Mouse (Mus musculus) CH12.LX (cell line): ENCODE results near the gene 1700001C02Rik. TPM values are rescaled to one million over a fixed set of nuclear protein-coding genes. Genes with fewer than 3 reads are reported as not detected.

Experiments used
- DNase-seq: peaks from one replicate; pipeline ENCODE4 v3.0.0-alpha.2; 2013; ENCODE audit errors: extremely low read depth
- H3K27ac ChIP-seq: 2 replicates; pipeline ENCODE4 v1.5.1; 2012; ENCODE audit warnings: low read depth, mild to moderate bottlenecking, control low read depth, moderate library complexity; ENCODE audit not compliant: insufficient read depth
- H3K27me3 ChIP-seq: replicated peaks from 2 replicates; pipeline ENCODE3; 2012; ENCODE audit warnings: inconsistent platforms
- H3K36me3 ChIP-seq, 2 experiments: replicated peaks in 1 of 2; 2 replicates each; pipeline versions ENCODE3 to v1.6.1; 2012; ENCODE audit warnings: inconsistent platforms in 1 of 2, low read length in 1 of 2, mild to moderate bottlenecking in 1 of 2, mixed read lengths in 1 of 2, moderate library complexity in 1 of 2; ENCODE audit not compliant: control insufficient read depth in 1 of 2, insufficient read depth in 1 of 2
- H3K4me1 ChIP-seq, 2 experiments: 2 replicates each; pipeline ENCODE4 v1.6.1; 2012; ENCODE audit warnings: inconsistent platforms in 1 of 2, moderate library complexity in 1 of 2; ENCODE audit not compliant: insufficient read depth in 2 of 2, control insufficient read depth in 1 of 2
- H3K4me2 ChIP-seq: 2 replicates; pipeline ENCODE4 v1.6.1; 2012; ENCODE audit warnings: low read depth, mild to moderate bottlenecking, control low read depth; ENCODE audit not compliant: poor library complexity, insufficient read depth, severe bottlenecking
- H3K4me3 ChIP-seq, 3 experiments: fragments of 150-350 bp in 1 of 3; sonication (generic) in 1 of 3; replicated peaks in 1 of 3; 2 replicates each; pipeline versions ENCODE3 to v1.5.1; 2011 to 2012; ENCODE audit warnings: low read depth in 2 of 3, low read length in 2 of 3, mild to moderate bottlenecking in 2 of 3, moderate library complexity in 2 of 3, control low read depth in 1 of 3, improper control_type of control experiment in 1 of 3, inconsistent platforms in 1 of 3, mixed read lengths in 1 of 3; ENCODE audit not compliant: poor library complexity in 1 of 3
- H3K79me2 ChIP-seq: replicated peaks from 2 replicates; pipeline ENCODE4 v1.6.1; 2012; ENCODE audit warnings: mild to moderate bottlenecking, moderate library complexity; ENCODE audit not compliant: control insufficient read depth, poor library complexity, insufficient read depth, severe bottlenecking; ENCODE audit errors: extremely low read depth
- H3K9ac ChIP-seq: 2 replicates; pipeline ENCODE4 v1.6.1; 2012; ENCODE audit warnings: low read depth, mild to moderate bottlenecking, control low read depth, moderate library complexity; ENCODE audit not compliant: insufficient read depth
- H3K9me3 ChIP-seq: replicated peaks from 2 replicates; pipeline ENCODE3; 2012; ENCODE audit warnings: low read length, inconsistent platforms, mixed read lengths
- CHD1 ChIP-seq: IDR thresholded peaks from 2 replicates; pipeline ENCODE4 v1.6.1; 2012; ENCODE audit warnings: low read depth, low read length, improper control_type of control experiment, inconsistent platforms
- CHD2 ChIP-seq: IDR thresholded peaks from 2 replicates; pipeline ENCODE4 v1.6.1; 2011; ENCODE audit warnings: low read length, improper control_type of control experiment
- CTCF ChIP-seq, 2 experiments: IDR thresholded peaks in 1 of 2; conservative IDR thresholded peaks in 1 of 2; 2 replicates each; pipeline ENCODE4 v1.5.1; 2011 to 2012; ENCODE audit warnings: low read depth in 2 of 2, low read length in 2 of 2, improper control_type of control experiment in 1 of 2, inconsistent platforms in 1 of 2, mild to moderate bottlenecking in 1 of 2, moderate library complexity in 1 of 2
- ELF1 ChIP-seq: IDR thresholded peaks from 2 replicates; pipeline ENCODE4 v1.6.1; 2014; ENCODE audit warnings: low read depth, mild to moderate bottlenecking, inconsistent platforms, low read length, improper control_type of control experiment
- EP300 ChIP-seq: IDR thresholded peaks from 2 replicates; pipeline ENCODE4 v1.6.1; 2011; ENCODE audit warnings: low read length, improper control_type of control experiment
- GABPA ChIP-seq: IDR thresholded peaks from 2 replicates; pipeline ENCODE4 v1.6.1; 2012; ENCODE audit warnings: low read depth, low read length, improper control_type of control experiment, inconsistent platforms; ENCODE audit not compliant: insufficient replicate concordance
- JUN ChIP-seq: IDR thresholded peaks from 2 replicates; pipeline ENCODE4 v1.6.1; 2011; ENCODE audit warnings: low read depth, mild to moderate bottlenecking, low read length, improper control_type of control experiment, moderate library complexity; ENCODE audit not compliant: insufficient read depth
- KAT2A ChIP-seq: IDR thresholded peaks from 2 replicates; pipeline ENCODE4 v1.6.1; 2012; ENCODE audit warnings: low read length, improper control_type of control experiment, inconsistent platforms; ENCODE audit not compliant: insufficient replicate concordance
- MAFK ChIP-seq: IDR thresholded peaks from 2 replicates; pipeline ENCODE4 v1.6.1; 2011; ENCODE audit warnings: low read length, improper control_type of control experiment; ENCODE audit not compliant: insufficient replicate concordance
- MAZ ChIP-seq: IDR thresholded peaks from 2 replicates; pipeline ENCODE4 v1.6.1; 2012; ENCODE audit warnings: low read depth, mild to moderate bottlenecking, inconsistent platforms, low read length, improper control_type of control experiment, moderate library complexity
- MEF2A ChIP-seq: IDR thresholded peaks from 2 replicates; pipeline ENCODE4 v1.6.1; 2014; ENCODE audit warnings: low read depth, mild to moderate bottlenecking, inconsistent platforms, low read length, improper control_type of control experiment, borderline replicate concordance
- MYC ChIP-seq: IDR thresholded peaks from 2 replicates; pipeline ENCODE4 v1.6.1; 2011; ENCODE audit warnings: low read depth, mild to moderate bottlenecking, improper control_type of control experiment, low read length
- NELFE ChIP-seq: IDR thresholded peaks from 2 replicates; pipeline ENCODE4 v1.6.1; 2011; ENCODE audit warnings: low read depth, low read length, improper control_type of control experiment
- NRF1 ChIP-seq: IDR thresholded peaks from 2 replicates; pipeline ENCODE4 v1.6.1; 2014; ENCODE audit warnings: low read depth, mild to moderate bottlenecking, inconsistent platforms, low read length, improper control_type of control experiment, moderate library complexity
- PAX5 ChIP-seq: IDR thresholded peaks from 2 replicates; pipeline ENCODE4 v1.6.1; 2012; ENCODE audit warnings: low read length, inconsistent platforms, mixed read lengths
- POLR2A ChIP-seq: IDR thresholded peaks from 2 replicates; pipeline ENCODE4 v1.6.1; 2011; ENCODE audit warnings: low read depth, mild to moderate bottlenecking, improper control_type of control experiment, low read length
- POLR2AphosphoS2 ChIP-seq: IDR thresholded peaks from 2 replicates; pipeline ENCODE4 v1.6.1; 2011; ENCODE audit warnings: low read depth, low read length, improper control_type of control experiment
- RCOR1 ChIP-seq: conservative IDR thresholded peaks from 2 replicates; pipeline ENCODE4 v1.6.1; 2012; ENCODE audit warnings: low read depth, mild to moderate bottlenecking, inconsistent platforms, low read length, improper control_type of control experiment
- SIN3A ChIP-seq: IDR thresholded peaks from 2 replicates; pipeline ENCODE4 v1.6.1; 2012; ENCODE audit warnings: low read length, improper control_type of control experiment, inconsistent platforms
- SMC3 ChIP-seq: IDR thresholded peaks from 2 replicates; pipeline ENCODE4 v1.6.1; 2011; ENCODE audit warnings: low read depth, low read length, improper control_type of control experiment
- UBTF ChIP-seq: IDR thresholded peaks from 2 replicates; pipeline ENCODE4 v1.6.1; 2012; ENCODE audit warnings: low read depth, mild to moderate bottlenecking, inconsistent platforms, low read length, improper control_type of control experiment, moderate library complexity
- ZC3H11A ChIP-seq: IDR thresholded peaks from 2 replicates; pipeline ENCODE4 v1.6.1; 2012; ENCODE audit warnings: low read depth, mild to moderate bottlenecking, inconsistent platforms, low read length, improper control_type of control experiment
- ZMIZ1 ChIP-seq: IDR thresholded peaks from 2 replicates; pipeline ENCODE4 v1.6.1; 2012; ENCODE audit warnings: low read depth, mild to moderate bottlenecking, inconsistent platforms, low read length, improper control_type of control experiment
- dilution Hi-C: fragments of 300-500 bp; cut with MboI; formaldehyde crosslinking; loops from 2 replicates; pipeline ENCODE4 v1.14.3; 2020; ENCODE audit warnings: low sequenced_read_pairs; ENCODE audit not compliant: extremely low pct_unique_long_range_greater_than_20kb, extremely low pct_ligation_motif_present
- in situ Hi-C: fragments of 300-500 bp; cut with MboI; formaldehyde crosslinking; loops from 3 replicates; pipeline ENCODE4 v1.14.3; 2019; ENCODE audit warnings: low sequenced_read_pairs, low pct_ligation_motif_present, low pct_unique_long_range_greater_than_20kb, mixed read lengths
- polyA plus RNA-seq: library from polyadenylated mRNA; unstranded; fragments of >175 nt; gene quantifications from 2 replicates; pipeline ENCODE4 v1.2.1, GENCODE M21; 2012; ENCODE audit warnings: low read depth; ENCODE audit not compliant: insufficient read length
- total RNA-seq, 2 experiments: library from RNA; depleted of rRNA; stranded (reverse); fragments of 300-350 nt in 1 of 2; fragments of >200 nt in 1 of 2; gene quantifications; 2 replicates each; pipeline ENCODE4 v1.2.3; 2012 to 2014

Gene 1700001C02Rik
- total and polyA plus RNA-seq, 3 experiments = not detected

GRCm38 (mm10) chr5:30527129-30527528, 61.3 kb downstream of the 1700001C02Rik start:
- H3K4me2 ChIP-seq = no peak overlapping the region
- no peaks in the 10 kb centered on the region for H3K79me2 ChIP-seq
- no peaks in the 10 kb centered on the region for H3K36me3 ChIP-seq
- H3K9me3 ChIP-seq = no peaks in the 10 kb centered on the region
- DNase-seq = no peak
- H3K9ac ChIP-seq = no peak overlapping the region
- TF ChIP-seq ELF1 (no peak), ZC3H11A (no peak), CTCF (conservative IDR thresholded peaks at IDR 0.05 in 1 of 2, IDR thresholded peaks at IDR 0.05 in 1 of 2; ENCODE audit: low read depth in 2 of 2, low read length in 2 of 2) (no peak), KAT2A (no peak), MAZ (no peak), POLR2A (no peak), POLR2AphosphoS2 (no peak), MYC (no peak), NRF1 (no peak), CHD2 (no peak), NELFE (no peak), ZMIZ1 (no peak), SMC3 (no peak), MEF2A (no peak)
- dilution Hi-C loops = loop anchor here (25.0 kb wide), 1 partner anchor 110 kb away; the partner anchor contains the start of gene Slc35f6
- peaks cover 27% of the 10 kb centered on the region for H3K27me3 ChIP-seq
- in situ Hi-C loops = no loop called here
- H3K27ac ChIP-seq = no peak overlapping the region
- no peak overlapping the region for H3K4me3 ChIP-seq
- H3K4me1 ChIP-seq = peaks cover 0 to 17% of the 10 kb centered on the region in 2 experiments; a peak in 2 of 4 replicates

- H3K4me1 ChIP-seq = peaks cover 0 to 7% of the 10 kb centered on the region in 2 experiments; a peak in 2 of 4 replicates
- no peaks in the 10 kb centered on the region for H3K79me2 ChIP-seq
- no peaks in the 10 kb centered on the region for H3K36me3 ChIP-seq
- in situ Hi-C loops (no loop called here), dilution Hi-C loops (loop anchor here (25.0 kb wide), 1 partner anchor 108 kb away; the partner anchor contains the start of gene Slc35f6)
- peaks cover 40% of the 10 kb centered on the region for H3K27me3 ChIP-seq
- H3K4me3 ChIP-seq = no peak overlapping the region
- no peak overlapping the region for H3K9ac ChIP-seq
- no peak overlapping the region for H3K4me2 ChIP-seq
- H3K9me3 ChIP-seq = no peaks in the 10 kb centered on the region
- DNase-seq = no peak
- TF ChIP-seq PAX5 (no peak), MAFK (no peak), CHD2 (no peak), GABPA (no peak), RCOR1 (no peak), NRF1 (no peak), MAZ (no peak), CHD1 (no peak), SIN3A (no peak), UBTF (no peak), JUN (no peak), EP300 (no peak)
- H3K27ac ChIP-seq = no peak overlapping the region
These were observed 63.1 kb downstream of the 1700001C02Rik start for GRCm38 (mm10) chr5:30528906-30529305.

Other genes starting within 250 kb of the 1700001C02Rik start
- gene Selenoi, start 233.5 kb upstream of the 1700001C02Rik start, total RNA-seq (2012; rRNA removed) = 36.1 and 39.8 TPM in 2 replicates
- gene Selenoi, start 233.5 kb upstream of the 1700001C02Rik start, total RNA-seq (2014; rRNA removed) = 45.7 and 51.3 TPM in 2 replicates
- gene Selenoi, start 233.5 kb upstream of the 1700001C02Rik start, polyA plus RNA-seq = 21.0 and 27.0 TPM in 2 replicates
- gene Drc1, start 184.7 kb upstream of the 1700001C02Rik start, total RNA-seq (2012; rRNA removed) = 0.04 TPM in 1 of 2 replicates, not detected in the other
- not detected in 2 replicates for gene Drc1, start 184.7 kb upstream of the 1700001C02Rik start, total RNA-seq (2014; rRNA removed)
- gene Drc1, start 184.7 kb upstream of the 1700001C02Rik start, polyA plus RNA-seq = not detected in 2 replicates
- 0.04 TPM in 2 replicates for gene Otof, start 4.1 kb upstream of the 1700001C02Rik start, total RNA-seq (2012; rRNA removed)
- not detected in 2 replicates for gene Otof, start 4.1 kb upstream of the 1700001C02Rik start, total RNA-seq (2014; rRNA removed)
- 0.07 TPM in 2 replicates for gene Otof, start 4.1 kb upstream of the 1700001C02Rik start, polyA plus RNA-seq
- not detected in 2 replicates for gene Cib4, start 79.8 kb downstream of the 1700001C02Rik start, total RNA-seq (2012; rRNA removed)
- gene Cib4, start 79.8 kb downstream of the 1700001C02Rik start, total RNA-seq (2014; rRNA removed) = not detected in 2 replicates
- not detected in 2 replicates for gene Cib4, start 79.8 kb downstream of the 1700001C02Rik start, polyA plus RNA-seq
- not detected in 2 replicates for gene Kcnk3, start 122.1 kb downstream of the 1700001C02Rik start, total RNA-seq (2012; rRNA removed)
- gene Kcnk3, start 122.1 kb downstream of the 1700001C02Rik start, total RNA-seq (2014; rRNA removed) = not detected in 2 replicates
- gene Kcnk3, start 122.1 kb downstream of the 1700001C02Rik start, polyA plus RNA-seq = not detected in 2 replicates
- 8.9 and 10.5 TPM in 2 replicates for gene Slc35f6, start 181.9 kb downstream of the 1700001C02Rik start, total RNA-seq (2012; rRNA removed)
- gene Slc35f6, start 181.9 kb downstream of the 1700001C02Rik start, total RNA-seq (2014; rRNA removed) = 8.0 and 9.5 TPM in 2 replicates
- gene Slc35f6, start 181.9 kb downstream of the 1700001C02Rik start, polyA plus RNA-seq = 9.0 and 9.4 TPM in 2 replicates
- 89.4 and 99.1 TPM in 2 replicates for gene Cenpa, start 200.7 kb downstream of the 1700001C02Rik start, total RNA-seq (2012; rRNA removed)
- 125 and 138 TPM in 2 replicates for gene Cenpa, start 200.7 kb downstream of the 1700001C02Rik start, total RNA-seq (2014; rRNA removed)
- gene Cenpa, start 200.7 kb downstream of the 1700001C02Rik start, polyA plus RNA-seq = 143 and 163 TPM in 2 replicates
- 0.21 TPM in 1 of 2 replicates, not detected in the other for gene Dpysl5, start 245.5 kb downstream of the 1700001C02Rik start, total RNA-seq (2012; rRNA removed)
- gene Dpysl5, start 245.5 kb downstream of the 1700001C02Rik start, total RNA-seq (2014; rRNA removed) = not detected in 2 replicates
- not detected in 2 replicates for gene Dpysl5, start 245.5 kb downstream of the 1700001C02Rik start, polyA plus RNA-seq